Comparison of ENCODE assay signal across 15 mouse cellular contexts in the genomic region with DNA sequence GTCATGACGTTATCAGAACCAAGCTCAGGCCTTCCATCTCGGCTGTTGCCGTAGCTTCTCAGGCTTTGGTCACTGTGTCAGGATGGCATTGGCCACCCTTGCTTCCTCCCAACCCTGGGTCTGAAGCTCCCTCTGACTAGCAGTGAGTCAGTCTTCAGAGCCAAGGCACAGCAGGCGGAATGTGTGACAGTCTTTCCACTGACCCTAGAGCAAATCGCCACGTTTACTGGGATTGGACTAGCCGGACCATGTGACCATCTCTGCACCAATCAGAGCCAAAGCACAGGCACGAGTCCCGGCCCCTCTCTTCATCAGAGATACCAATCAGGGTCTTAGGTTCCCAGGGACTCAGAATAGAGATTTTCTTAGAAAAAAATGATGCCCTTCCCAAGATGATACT.
DNase-seq lines count a peak whose midpoint lies in the region; ATAC-seq lines count a peak whose summit lies in the region.
"Had no signal": no experiment of that assay in that cellular context is flagged by ENCODE, and none has a peak within 500 bp of the region (broad histone marks: within the 10 kb centered on the region; RNA-seq: fewer than 3 reads in every experiment).

No protein-coding gene starts in this region.

- no peak overlapping the region for H3K4me3 ChIP-seq in forebrain, embryonic 14.5 days (ENCODE audit: low read depth, low read length)
- no peak overlapping the region for H3K4me3 ChIP-seq in forebrain, embryonic 11.5 days (ENCODE audit: low read depth, low read length)
- no peak overlapping the region for H3K4me3 ChIP-seq in hindbrain, embryonic 11.5 days (ENCODE audit: low read depth, low read length)
- H3K4me3 ChIP-seq in midbrain, embryonic 15.5 days, result no peak overlapping the region
- H3K4me3 ChIP-seq: embryonic facial prominence, embryonic 15.5 days; kidney, embryonic 15.5 days; limb, embryonic 10.5 days; liver, embryonic 13.5 days had no signal

- no peaks in the 10 kb centered on the region for H3K9me3 ChIP-seq in forebrain, embryonic 14.5 days (replicated peaks; ENCODE audit: control insufficient read depth, low read length)
- H3K9me3 ChIP-seq in forebrain, embryonic 11.5 days (ENCODE audit: control insufficient read depth, low read length), result no peaks in the 10 kb centered on the region
- H3K9me3 ChIP-seq in hindbrain, embryonic 11.5 days (ENCODE audit: control insufficient read depth, low read length), result no peaks in the 10 kb centered on the region
- no peaks in the 10 kb centered on the region for H3K9me3 ChIP-seq in midbrain, embryonic 15.5 days
- H3K9me3 ChIP-seq: embryonic facial prominence, embryonic 15.5 days; kidney, embryonic 15.5 days; limb, embryonic 10.5 days; liver, embryonic 13.5 days had no signal

- H3K27ac ChIP-seq in forebrain, embryonic 14.5 days (ENCODE audit: low read depth, low read length), result no peak overlapping the region
- no peak overlapping the region for H3K27ac ChIP-seq in forebrain, embryonic 11.5 days (ENCODE audit: low read depth, low read length)
- no peak overlapping the region for H3K27ac ChIP-seq in hindbrain, embryonic 11.5 days (ENCODE audit: low read depth, low read length)
- no peak overlapping the region for H3K27ac ChIP-seq in midbrain, embryonic 15.5 days
- H3K27ac ChIP-seq: embryonic facial prominence, embryonic 15.5 days; kidney, embryonic 15.5 days; limb, embryonic 10.5 days; liver, embryonic 13.5 days had no signal

- peaks cover 16% of the 10 kb centered on the region for H3K4me1 ChIP-seq in forebrain, embryonic 14.5 days (ENCODE audit: control insufficient read depth, insufficient read depth, low read length)
- H3K4me1 ChIP-seq in forebrain, embryonic 11.5 days (replicated peaks; ENCODE audit: control insufficient read depth, insufficient read depth, low read length), result peaks cover 12% of the 10 kb centered on the region
- H3K4me1 ChIP-seq in hindbrain, embryonic 11.5 days (replicated peaks; ENCODE audit: control insufficient read depth, insufficient read depth, low read length), result peaks cover 8% of the 10 kb centered on the region
- peaks cover 45% of the 10 kb centered on the region for H3K4me1 ChIP-seq in midbrain, embryonic 15.5 days

- no peak for ATAC-seq in forebrain, embryonic 14.5 days
- ATAC-seq in forebrain, embryonic 11.5 days (replicated peaks; ENCODE audit: low FRiP score), result no peak
- ATAC-seq in hindbrain, embryonic 11.5 days (ENCODE audit: low FRiP score), result no peak
- peak; percentile 46; the same call in 1 of the 2 replicates for ATAC-seq in midbrain, embryonic 15.5 days (replicated peaks)

- no peak overlapping the region for H3K4me2 ChIP-seq in forebrain, embryonic 14.5 days (ENCODE audit: low read length)
- no peak overlapping the region for H3K4me2 ChIP-seq in forebrain, embryonic 11.5 days (ENCODE audit: low read depth, low read length, severe bottlenecking)
- H3K4me2 ChIP-seq in hindbrain, embryonic 11.5 days (replicated peaks; ENCODE audit: low read depth, low read length), result no peak overlapping the region
- no peak overlapping the region for H3K4me2 ChIP-seq in midbrain, embryonic 15.5 days
- H3K4me2 ChIP-seq: embryonic facial prominence, embryonic 15.5 days; kidney, embryonic 15.5 days; liver, embryonic 13.5 days had no signal

- 44% methylated on average over 9 of the region's 9 CpGs for WGBS in forebrain, embryonic 14.5 days
- 50% methylated on average over 9 of the region's 9 CpGs for WGBS in forebrain, embryonic 11.5 days
- 49% methylated on average over 9 of the region's 9 CpGs for WGBS in hindbrain, embryonic 11.5 days
- WGBS in midbrain, embryonic 15.5 days, result 62% methylated on average over 9 of the region's 9 CpGs

- no peak overlapping the region for H3K9ac ChIP-seq in forebrain, embryonic 14.5 days (ENCODE audit: low read length)
- H3K9ac ChIP-seq in forebrain, embryonic 11.5 days (ENCODE audit: low read length), result no peak overlapping the region
- H3K9ac ChIP-seq in hindbrain, embryonic 11.5 days (ENCODE audit: low read depth, low read length), result no peak overlapping the region
- H3K9ac ChIP-seq in midbrain, embryonic 15.5 days, result no peak overlapping the region
- H3K9ac ChIP-seq: embryonic facial prominence, embryonic 15.5 days; kidney, embryonic 15.5 days; liver, embryonic 13.5 days had no signal

- peak; percentile 41 for DNase-seq in forebrain, embryonic 14.5 days (ENCODE audit: low spot score)
- DNase-seq in forebrain, embryonic 11.5 days (ENCODE audit: low spot score), result no peak
- DNase-seq in R1 (ENCODE audit: low read depth, low spot score), result peak; percentile 86
- peak; percentile 33 for DNase-seq in hindbrain, embryonic 11.5 days (ENCODE audit: low spot score)
- no peak for DNase-seq in right cerebral cortex, postnatal 10 days (ENCODE audit: low spot score in 2 of 2)
- no peak for DNase-seq in gastrocnemius, postnatal 4 days (ENCODE audit: low spot score in 2 of 2)
- no peak for DNase-seq in heart, adult 8-10 months (ENCODE audit: low spot score)
- DNase-seq: cerebellum, adult 9-10 months; gastrocnemius, postnatal 36 days; liver, embryonic 13.5 days; lung, postnatal 14 days had no signal

- no peaks in the 10 kb centered on the region for H3K27me3 ChIP-seq in forebrain, embryonic 14.5 days (replicated peaks; ENCODE audit: control insufficient read depth, insufficient read depth, low read length)
- no peaks in the 10 kb centered on the region for H3K27me3 ChIP-seq in forebrain, embryonic 11.5 days (ENCODE audit: control insufficient read depth, insufficient read depth, low read length)
- no peaks in the 10 kb centered on the region for H3K27me3 ChIP-seq in hindbrain, embryonic 11.5 days (ENCODE audit: control insufficient read depth, insufficient read depth, low read length)
- no peaks in the 10 kb centered on the region for H3K27me3 ChIP-seq in midbrain, embryonic 15.5 days (replicated peaks)
- H3K27me3 ChIP-seq: embryonic facial prominence, embryonic 15.5 days had no signal

- H3K36me3 ChIP-seq in forebrain, embryonic 14.5 days (ENCODE audit: control insufficient read depth, insufficient read depth, low read length), result no peaks in the 10 kb centered on the region
- no peaks in the 10 kb centered on the region for H3K36me3 ChIP-seq in forebrain, embryonic 11.5 days (ENCODE audit: control insufficient read depth, insufficient read depth, low read length)
- no peaks in the 10 kb centered on the region for H3K36me3 ChIP-seq in hindbrain, embryonic 11.5 days (ENCODE audit: control insufficient read depth, insufficient read depth, low read length)
- no peaks in the 10 kb centered on the region for H3K36me3 ChIP-seq in midbrain, embryonic 15.5 days (replicated peaks)
- H3K36me3 ChIP-seq: embryonic facial prominence, embryonic 15.5 days; kidney, embryonic 15.5 days; limb, embryonic 10.5 days; liver, embryonic 13.5 days had no signal

Comparison
In these comparisons a context has a peak if more than half of its experiments do, and no peak if none do; other contexts are left out.
1. DNase-seq: peak in forebrain, embryonic 14.5 days (single experiment), R1 (single experiment) and hindbrain, embryonic 11.5 days (single experiment); none in forebrain, embryonic 11.5 days (single experiment), right cerebral cortex, postnatal 10 days (0 of 2), gastrocnemius, postnatal 4 days (0 of 2) and heart, adult 8-10 months (single experiment).